17 mouse cellular contexts compared by ENCODE assay signal in the genomic region with DNA sequence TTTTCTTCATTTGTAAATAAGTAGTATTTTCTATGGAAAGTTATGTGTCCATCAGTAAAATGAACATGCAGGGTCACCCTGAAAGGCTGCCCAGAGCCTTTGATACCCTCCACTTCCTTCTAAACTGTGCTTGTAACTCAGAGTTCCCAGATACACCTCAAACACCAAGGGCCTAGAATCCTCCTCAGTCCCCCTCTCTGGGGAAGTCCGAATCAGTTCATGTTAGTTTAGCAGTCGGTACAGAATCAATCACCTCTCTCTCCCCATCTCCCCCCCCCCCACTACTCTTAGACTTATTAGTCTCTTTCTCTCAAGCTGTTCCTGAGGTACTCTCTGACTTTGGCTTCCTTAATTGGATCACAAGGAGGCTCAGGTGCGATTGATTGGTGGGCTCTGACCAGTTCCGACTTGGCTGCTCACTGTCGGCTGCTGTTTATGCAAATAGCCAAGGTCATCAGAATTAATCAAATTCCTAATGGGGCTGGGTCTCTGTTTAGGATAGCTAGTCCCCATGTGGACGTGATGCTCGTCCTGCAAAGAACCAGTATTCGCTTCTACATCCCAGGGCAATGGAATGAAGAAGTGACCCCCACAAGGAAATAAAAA. TPM values are rescaled to one million over a fixed set of nuclear protein-coding genes. Genes with fewer than 3 reads are reported as not detected.
DNase-seq lines count a peak whose midpoint lies in the region; ATAC-seq and TF ChIP-seq lines count a peak whose summit lies in the region.
"Had no signal": no experiment of that assay in that cellular context is flagged by ENCODE, and none has a peak within 500 bp of the region (broad histone marks: within the 10 kb centered on the region; RNA-seq: fewer than 3 reads in every experiment).

No protein-coding gene starts in this region.

- H3K4me3 ChIP-seq in hindbrain, embryonic 12.5 days: no peak overlapping the region
- H3K4me3 ChIP-seq in hindbrain, postnatal 0 days (ENCODE audit: low read length): no peak overlapping the region
- H3K4me3 ChIP-seq in olfactory bulb, adult 2 months (ENCODE audit: insufficient read depth, low read depth, low read length): no peak overlapping the region
- no peak overlapping the region for H3K4me3 ChIP-seq in intestine, embryonic 16.5 days (ENCODE audit: low read length)
- H3K4me3 ChIP-seq: lung, embryonic 15.5 days; megakaryocyte, embryonic 14.5 days had no signal

- TF ChIP-seq CTCF in hindbrain, postnatal 0 days (IDR thresholded peaks at IDR 0.05; ENCODE audit: low read depth): no peak
- TF ChIP-seq CTCF in olfactory bulb, adult 2 months (IDR thresholded peaks at IDR 0.05; ENCODE audit: insufficient read depth, low read depth, low read length): no peak

- H3K4me1 ChIP-seq in hindbrain, embryonic 12.5 days: peaks cover 13% of the 10 kb centered on the region
- H3K4me1 ChIP-seq in hindbrain, postnatal 0 days (ENCODE audit: insufficient read depth, low read length): no peaks in the 10 kb centered on the region
- H3K4me1 ChIP-seq in olfactory bulb, adult 2 months (ENCODE audit: control insufficient read depth, insufficient read depth, low read length): peaks cover 13% of the 10 kb centered on the region
- peaks cover 10% of the 10 kb centered on the region; the same call in 1 of the 2 replicates for H3K4me1 ChIP-seq in intestine, embryonic 16.5 days (ENCODE audit: control insufficient read depth, insufficient read depth, low read length)

- ATAC-seq in hindbrain, embryonic 12.5 days (ENCODE audit: low FRiP score): peak; percentile 54
- no peak for ATAC-seq in hindbrain, postnatal 0 days
- no peak for ATAC-seq in intestine, embryonic 16.5 days

- H3K36me3 ChIP-seq in hindbrain, embryonic 12.5 days: peaks cover 15% of the 10 kb centered on the region; the same call in 1 of the 2 replicates
- H3K36me3 ChIP-seq in hindbrain, postnatal 0 days (ENCODE audit: insufficient read depth, low read length): 0 out of 2 replicates have a peak, but pooled peaks cover 13% of the 10 kb centered on the region
- H3K36me3 ChIP-seq in intestine, embryonic 16.5 days (ENCODE audit: control insufficient read depth, insufficient read depth, low read length): no peaks in the 10 kb centered on the region; the same call in 1 of the 2 replicates
- H3K36me3 ChIP-seq: lung, embryonic 15.5 days had no signal

- DNase-seq in adrenal gland, postnatal 10 days: peak; percentile 0
- no peak for DNase-seq in adrenal gland, adult 2 months
- no peak for DNase-seq in hindbrain, postnatal 0 days (ENCODE audit: low spot score)
- DNase-seq in right cerebral cortex, postnatal 4 days: peak; percentile 1
- DNase-seq in right cerebral cortex, postnatal 10 days (ENCODE audit: low spot score in 2 of 2): no peak
- DNase-seq: cerebellum, postnatal 14 days; kidney, adult 18-20 months; kidney, postnatal 14 days; right cerebral cortex, adult 18-20 months; thymus, postnatal 25 days had no signal

- WGBS in hindbrain, embryonic 12.5 days: 27% methylated on average over 8 of the region's 8 CpGs
- 40% methylated on average over 8 of the region's 8 CpGs for WGBS in hindbrain, postnatal 0 days
- WGBS in olfactory bulb, adult 2 months: 32% methylated on average over 8 of the region's 8 CpGs
- 48% methylated on average over 8 of the region's 8 CpGs for WGBS in intestine, embryonic 16.5 days

- H3K27me3 ChIP-seq in hindbrain, embryonic 12.5 days: no peaks in the 10 kb centered on the region
- H3K27me3 ChIP-seq in hindbrain, postnatal 0 days (ENCODE audit: insufficient read depth, low read length): no peaks in the 10 kb centered on the region
- H3K27me3 ChIP-seq in intestine, embryonic 16.5 days (replicated peaks; ENCODE audit: control insufficient read depth, insufficient read depth, low read length): no peaks in the 10 kb centered on the region
- H3K27me3 ChIP-seq: lung, embryonic 15.5 days; megakaryocyte, embryonic 14.5 days had no signal

- no peak overlapping the region for H3K4me2 ChIP-seq in hindbrain, embryonic 12.5 days (replicated peaks)
- H3K4me2 ChIP-seq in hindbrain, postnatal 0 days (ENCODE audit: low read depth, low read length): no peak overlapping the region
- H3K4me2 ChIP-seq in intestine, embryonic 16.5 days (ENCODE audit: low read depth, low read length): no peak overlapping the region
- H3K4me2 ChIP-seq: lung, embryonic 15.5 days had no signal

- H3K9ac ChIP-seq in hindbrain, embryonic 12.5 days: no peak overlapping the region
- H3K9ac ChIP-seq in hindbrain, postnatal 0 days (replicated peaks; ENCODE audit: low read length): no peak overlapping the region
- H3K9ac ChIP-seq in intestine, embryonic 16.5 days (ENCODE audit: low read depth, low read length): no peak overlapping the region
- H3K9ac ChIP-seq: lung, embryonic 15.5 days had no signal

- peak overlapping the region; percentile 35 for H3K27ac ChIP-seq in hindbrain, embryonic 12.5 days
- no peak overlapping the region for H3K27ac ChIP-seq in hindbrain, postnatal 0 days
- peak overlapping the region; percentile 88 for H3K27ac ChIP-seq in olfactory bulb, adult 2 months (ENCODE audit: insufficient read depth, low read depth, low read length)
- no peak overlapping the region for H3K27ac ChIP-seq in intestine, embryonic 16.5 days (ENCODE audit: low read length)

- no peak for TF ChIP-seq POLR2A in olfactory bulb, adult 2 months (IDR thresholded peaks at IDR 0.05; ENCODE audit: insufficient read depth, low read depth, low read length)

- H3K9me3 ChIP-seq in hindbrain, embryonic 12.5 days (replicated peaks): no peaks in the 10 kb centered on the region
- no peaks in the 10 kb centered on the region for H3K9me3 ChIP-seq in hindbrain, postnatal 0 days (ENCODE audit: low read length)
- no peaks in the 10 kb centered on the region for H3K9me3 ChIP-seq in intestine, embryonic 16.5 days (ENCODE audit: control insufficient read depth, low read length)
- H3K9me3 ChIP-seq: lung, embryonic 15.5 days; megakaryocyte, embryonic 14.5 days had no signal

RNA-seq across cellular contexts. Expression of gene Cacna1c, which starts 3.2 kb away (rescaled TPM):
- 10 to 100 TPM; 39.2 to 58.2 TPM for total RNA-seq in adrenal gland, postnatal 10 days (2021)
- total RNA-seq in adrenal gland, adult 2 months (2021): 10 to 100 TPM; 93.5 to 97.5 TPM
- polyA plus RNA-seq in adrenal gland, adult 2 months (2012; rRNA removed): 23.3 and 36.7 TPM in 2 replicates
- 6.9 and 7.3 TPM in 2 replicates for polyA plus RNA-seq in hindbrain, embryonic 12.5 days (2016; fragmentation: Nextera tagmentation; extraction: Ambion mirVana)
- 33.0 and 39.4 TPM in 2 replicates for total RNA-seq in hindbrain, postnatal 0 days (2014; rRNA removed)
- 3.7 and 5.1 TPM in 2 replicates for polyA plus RNA-seq in hindbrain, postnatal 0 days (2015; fragmentation: Nextera tagmentation; extraction: Ambion mirVana)
- polyA plus RNA-seq in olfactory bulb, adult 2 months (2012; ENCODE audit: insufficient read depth, insufficient read length, low replicate concordance, missing spikeins): 35.8 TPM in 1 of 2 replicates, not detected in the other
- 1.8 and 2.0 TPM in 2 replicates for polyA plus RNA-seq in intestine, embryonic 16.5 days (2015; fragmentation: Nextera tagmentation; extraction: Ambion mirVana)

RNA-seq across cellular contexts. Expression of gene Dcp1b, which starts 24.3 kb away (rescaled TPM):
- 10 to 100 TPM; 10.7 to 17.4 TPM for total RNA-seq in adrenal gland, postnatal 10 days (2021)
- total RNA-seq in adrenal gland, adult 2 months (2021): 10 to 100 TPM in 1 of 2 experiments, 1 to 10 TPM in 1; 9.7 to 13.8 TPM
- 27.4 and 27.8 TPM in 2 replicates for polyA plus RNA-seq in adrenal gland, adult 2 months (2012; rRNA removed)
- 12.2 and 12.7 TPM in 2 replicates for polyA plus RNA-seq in hindbrain, embryonic 12.5 days (2016; fragmentation: Nextera tagmentation; extraction: Ambion mirVana)
- total RNA-seq in hindbrain, postnatal 0 days (2014; rRNA removed): 14.2 and 15.7 TPM in 2 replicates
- polyA plus RNA-seq in hindbrain, postnatal 0 days (2015; fragmentation: Nextera tagmentation; extraction: Ambion mirVana): 9.4 and 10.9 TPM in 2 replicates
- not detected in 2 replicates for polyA plus RNA-seq in olfactory bulb, adult 2 months (2012; ENCODE audit: insufficient read depth, insufficient read length, low replicate concordance, missing spikeins)
- 5.8 and 6.4 TPM in 2 replicates for polyA plus RNA-seq in intestine, embryonic 16.5 days (2015; fragmentation: Nextera tagmentation; extraction: Ambion mirVana)

RNA-seq across cellular contexts. Expression of gene Cacna2d4, which starts 36.9 kb away (rescaled TPM):
- under 1 TPM in 1 of 2 experiments, not detected in 1; 0.48 TPM for total RNA-seq in adrenal gland, postnatal 10 days (2021)
- not detected for total RNA-seq in adrenal gland, adult 2 months (2021)
- polyA plus RNA-seq in adrenal gland, adult 2 months (2012; rRNA removed): 0.06 and 0.39 TPM in 2 replicates
- polyA plus RNA-seq in hindbrain, embryonic 12.5 days (2016; fragmentation: Nextera tagmentation; extraction: Ambion mirVana): 0.04 TPM in 1 of 2 replicates, not detected in the other
- 0.29 and 2.6 TPM in 2 replicates for total RNA-seq in hindbrain, postnatal 0 days (2014; rRNA removed)
- 1.0 and 1.2 TPM in 2 replicates for polyA plus RNA-seq in hindbrain, postnatal 0 days (2015; fragmentation: Nextera tagmentation; extraction: Ambion mirVana)
- not detected in 2 replicates for polyA plus RNA-seq in olfactory bulb, adult 2 months (2012; ENCODE audit: insufficient read depth, insufficient read length, low replicate concordance, missing spikeins)
- polyA plus RNA-seq in intestine, embryonic 16.5 days (2015; fragmentation: Nextera tagmentation; extraction: Ambion mirVana): 0.11 and 0.15 TPM in 2 replicates
- total RNA-seq: heart, postnatal 25 days had no signal
- polyA plus RNA-seq: liver, adult 2 months had no signal

Comparison
In these comparisons a context has a peak if more than half of its experiments do, and no peak if none do; other contexts are left out.
1. DNase-seq: peak in adrenal gland, postnatal 10 days (single experiment) and right cerebral cortex, postnatal 4 days (single experiment); none in adrenal gland, adult 2 months (single experiment), hindbrain, postnatal 0 days (single experiment) and right cerebral cortex, postnatal 10 days (0 of 2).
2. H3K27ac ChIP-seq: peak in hindbrain, embryonic 12.5 days (single experiment) and olfactory bulb, adult 2 months (single experiment); none in hindbrain, postnatal 0 days (single experiment) and intestine, embryonic 16.5 days (single experiment).